Mouse (Mus musculus) small intestine, adult 2 months (tissue): ENCODE measurements around the gene Gm4763.
"Not testable (repeated sequence)": the region's sequence is repeated elsewhere in the genome, so short reads cannot be mapped to it uniquely, and the experiment has no call there.

ENCODE experiments used
- CTCF ChIP-seq: fragments of 200-500 bp; IDR thresholded peaks from 2 replicates; pipeline ENCODE4 v1.5.1; 2012; ENCODE audit warnings: low read depth, mild to moderate bottlenecking, control low read depth, inconsistent platforms, low read length, moderate library complexity, mixed read lengths; ENCODE audit not compliant: insufficient replicate concordance, insufficient read length; ENCODE audit errors: extremely low read depth
- POLR2A ChIP-seq: fragments of 200-500 bp; IDR thresholded peaks from 2 replicates; pipeline ENCODE4 v1.6.1; 2012; ENCODE audit warnings: low read depth, mild to moderate bottlenecking, control low read depth, inconsistent platforms, low read length, moderate library complexity

- TF ChIP-seq CTCF, POLR2A: not testable (repeated sequence)
These were observed 28.8 kb downstream of the Gm4763 start for GRCm38 (mm10) chr7:24697891-24698290.
